In genomic region chrX:48019940-48020339, GRCm38 (mm10) we compare ENCODE assay signal across 9 mouse cellular contexts. TPM values are rescaled to one million over a fixed set of nuclear protein-coding genes. Genes with fewer than 3 reads are reported as not detected.
DNase-seq lines count a peak whose midpoint lies in the region; TF ChIP-seq lines count a peak whose summit lies in the region.
"Had no signal": no experiment of that assay in that cellular context is flagged by ENCODE, and none has a peak within 500 bp of the region (broad histone marks: within the 10 kb centered on the region; RNA-seq: fewer than 3 reads in every experiment).

No protein-coding gene starts in this region.

- no peaks in the 10 kb centered on the region for H3K36me3 ChIP-seq in kidney, adult 2 months (ENCODE audit: control insufficient read depth, insufficient read depth, low read length)
- H3K36me3 ChIP-seq: embryonic facial prominence, embryonic 13.5 days had no signal

- 2% methylated on average over 5 of the region's 5 CpGs for WGBS in kidney, adult 2 months
- WGBS in olfactory bulb, adult 2 months: 11% methylated on average over 5 of the region's 5 CpGs

- H3K4me3 ChIP-seq in kidney, adult 2 months (ENCODE audit: insufficient read depth, low read depth, low read length): no peak overlapping the region
- no peak overlapping the region for H3K4me3 ChIP-seq in olfactory bulb, adult 2 months (ENCODE audit: insufficient read depth, low read depth, low read length)
- H3K4me3 ChIP-seq: embryonic facial prominence, embryonic 13.5 days had no signal

- no peaks in the 10 kb centered on the region for H3K4me1 ChIP-seq in kidney, adult 2 months (ENCODE audit: control insufficient read depth, insufficient read depth, low read length)
- peaks cover 6% of the 10 kb centered on the region; the same call in 1 of the 2 replicates for H3K4me1 ChIP-seq in olfactory bulb, adult 2 months (ENCODE audit: control insufficient read depth, insufficient read depth, low read length)
- H3K4me1 ChIP-seq: embryonic facial prominence, embryonic 13.5 days had no signal

- no peak for TF ChIP-seq POLR2A in kidney, adult 2 months (IDR thresholded peaks at IDR 0.05; ENCODE audit: low read depth, low read length)
- no peak for TF ChIP-seq POLR2A in olfactory bulb, adult 2 months (IDR thresholded peaks at IDR 0.05; ENCODE audit: insufficient read depth, low read depth, low read length)

- H3K27me3 ChIP-seq in kidney, adult 2 months (replicated peaks; ENCODE audit: control insufficient read depth, insufficient read depth, low read length): no peaks in the 10 kb centered on the region

- H3K27ac ChIP-seq in kidney, adult 2 months (ENCODE audit: insufficient read depth, low read depth, low read length): no peak overlapping the region
- no peak overlapping the region for H3K27ac ChIP-seq in olfactory bulb, adult 2 months (ENCODE audit: insufficient read depth, low read depth, low read length)
- H3K27ac ChIP-seq: embryonic facial prominence, embryonic 13.5 days had no signal

- intact Hi-C loops in left cerebral cortex, postnatal 4 days (cut with DNase I): no loop called here

- peak; percentile 74 for TF ChIP-seq CTCF in kidney, adult 2 months (conservative IDR thresholded peaks at IDR 0.05; ENCODE audit: insufficient read depth, insufficient read length, low read depth, low read length)
- peak; percentile 51 for TF ChIP-seq CTCF in olfactory bulb, adult 2 months (IDR thresholded peaks at IDR 0.05; ENCODE audit: insufficient read depth, low read depth, low read length)

- DNase-seq in ovary, postnatal 10 days (ENCODE audit: low spot score): peak; percentile 45
- DNase-seq in ovary, adult 18-20 months (ENCODE audit: low spot score): no peak
- peak; percentile 80 for DNase-seq in cerebellum, adult 9-11 months
- peak; percentile 69 for DNase-seq in gastrocnemius, postnatal 10 days
- DNase-seq in kidney, adult 2 months: peak; percentile 66
- peak; percentile 71 for DNase-seq in left cerebral cortex, postnatal 4 days
- peak; percentile 77 for DNase-seq in thymus, postnatal 14 days

RNA-seq across cellular contexts. Expression of gene Apln, which starts 14.7 kb away (rescaled TPM):
- total RNA-seq in gastrocnemius, postnatal 10 days (2021): 10 to 100 TPM; 26.9 to 30.4 TPM
- polyA plus RNA-seq in kidney, adult 2 months (2012; rRNA removed): 8.1 and 10.8 TPM in 2 replicates
- total RNA-seq in left cerebral cortex, postnatal 4 days (2021): 10 to 100 TPM in 1 of 2 experiments, 1 to 10 TPM in 1; 9.2 to 11.1 TPM
- polyA plus RNA-seq in olfactory bulb, adult 2 months (2012; ENCODE audit: insufficient read depth, insufficient read length, low replicate concordance, missing spikeins): not detected in 2 replicates
